ENCODE assay signal across 14 mouse cellular contexts in genomic region chr15:80387185-80387584, GRCm38 (mm10).
DNase-seq lines count a peak whose midpoint lies in the region.
"Had no signal": no experiment of that assay in that cellular context is flagged by ENCODE, and none has a peak within 500 bp of the region (broad histone marks: within the 10 kb centered on the region; RNA-seq: fewer than 3 reads in every experiment).

No protein-coding gene starts in this region.

- DNase-seq in 3T3-L1 (ENCODE audit: low read depth, low spot score), result peak; percentile 51
- DNase-seq in Muller cell, postnatal 12 days (ENCODE audit: inconsistent ontology term), result peak; percentile 48
- no peak for DNase-seq in thymus, postnatal 36 days
- DNase-seq in right cerebral cortex, postnatal 14 days, result no peak
- no peak for DNase-seq in retina, embryonic 14.5 days (ENCODE audit: low spot score)
- DNase-seq: adrenal gland, adult 8-10 months; adrenal gland, postnatal 14 days; adrenal gland, postnatal 36 days; cerebellum, adult 11-12 months; cerebellum, adult 2 months; cerebellum, adult 9-10 months; cerebellum, postnatal 10 days; cerebellum, postnatal 25 days; forebrain, postnatal 0 days had no signal

Comparison
In these comparisons a context has a peak if more than half of its experiments do, and no peak if none do; other contexts are left out.
1. DNase-seq: peak in 3T3-L1 (single experiment) and Muller cell, postnatal 12 days (single experiment); none in thymus, postnatal 36 days (0 of 2), right cerebral cortex, postnatal 14 days (single experiment) and retina, embryonic 14.5 days (single experiment).